Mouse (Mus musculus): ENCODE measurements around the gene Erp29. TPM values are rescaled to one million over a fixed set of nuclear protein-coding genes. Genes with fewer than 3 reads are reported as not detected.

Erp29 gene
- polyA plus RNA-seq, 2 experiments: 161 to 162 TPM

DNA sequence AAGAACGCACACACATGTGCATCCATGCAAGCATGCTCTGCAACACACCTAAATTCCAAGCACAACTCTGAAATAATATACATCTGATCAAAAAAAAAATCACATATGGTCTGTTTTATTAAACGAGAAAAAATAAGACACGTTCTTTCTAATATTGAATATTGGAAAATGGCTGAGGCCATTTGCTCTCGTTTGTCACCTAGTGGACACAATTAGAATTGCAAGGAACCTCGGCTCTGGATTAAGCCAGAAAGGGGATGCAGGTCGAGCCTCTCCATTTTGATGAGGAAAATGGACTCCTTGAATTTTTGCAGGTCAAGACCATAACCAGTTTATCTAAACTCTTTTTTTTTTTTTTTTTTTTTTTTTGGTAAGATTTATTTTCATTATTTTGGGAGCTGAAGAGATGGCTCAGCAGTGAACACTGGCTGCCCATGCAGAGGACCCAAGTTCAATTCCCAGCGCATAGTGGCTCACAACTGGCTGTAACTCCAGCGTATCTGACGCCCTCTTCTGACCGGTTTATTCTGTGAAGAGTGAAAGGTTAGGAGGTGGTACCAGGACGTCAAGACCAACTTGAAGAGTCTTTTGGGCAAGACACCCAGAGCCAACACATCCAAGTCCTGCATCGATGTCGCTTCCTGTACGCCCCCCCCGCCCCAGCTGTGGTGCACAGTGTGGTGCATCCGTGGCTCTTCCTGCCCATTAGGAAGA, 59.5 kb downstream of the Erp29 start:
- 55% methylated on average over 16 of the region's 16 CpGs for WGBS
- Histone ChIP-seq H3K9ac (ENCODE audit: low read depth, low read length, severe bottlenecking) (no peak overlapping the region), H3K27me3 (ENCODE audit: control insufficient read depth, insufficient read depth, low read length) (no peaks in the 10 kb centered on the region), H3K4me2 (replicated peaks; ENCODE audit: low read depth, low read length, severe bottlenecking) (no peak overlapping the region), H3K9me3 (ENCODE audit: control insufficient read depth, low read length) (no peaks in the 10 kb centered on the region), H3K36me3 (ENCODE audit: control insufficient read depth, insufficient read depth, low read length) (no peaks in the 10 kb centered on the region), H3K27ac (replicated peaks; ENCODE audit: low read depth, low read length) (no peak overlapping the region), H3K4me3 (replicated peaks; ENCODE audit: low read length) (no peak overlapping the region), H3K4me1 (ENCODE audit: control insufficient read depth, insufficient read depth, low read length) (peaks cover 5% of the 10 kb centered on the region; the same call in 1 of the 2 replicates)
- no peak for ATAC-seq (ENCODE audit: low FRiP score, low read depth)
- no peak for TF ChIP-seq POLR2A (IDR thresholded peaks at IDR 0.05; ENCODE audit: borderline replicate concordance, extremely low read depth, insufficient read depth, insufficient read length)
- no peak for DNase-seq (ENCODE audit: low spot score)

DNA sequence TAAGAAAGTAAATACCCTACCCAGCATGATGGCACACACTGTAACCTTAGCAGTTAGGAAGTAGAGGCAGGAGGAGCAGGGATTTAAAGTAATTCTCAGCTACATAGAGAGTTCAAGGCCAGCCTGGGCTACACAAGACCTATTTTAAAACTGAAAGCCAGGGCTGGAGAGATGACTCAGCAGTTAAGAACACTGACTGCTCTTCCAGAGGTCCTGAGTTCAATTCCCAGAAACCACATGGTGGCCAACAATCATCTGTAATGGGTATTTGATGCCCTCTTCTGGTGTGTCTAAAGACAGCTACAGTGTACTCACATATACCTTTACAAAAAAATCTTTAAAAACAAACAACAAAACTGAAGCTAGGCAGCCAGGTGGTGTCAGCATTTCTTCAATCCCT, 62.6 kb downstream of the Erp29 start:
- no peak for ATAC-seq (ENCODE audit: low FRiP score, low read depth)
- peaks cover 4% of the 10 kb centered on the region; the same call in 1 of the 2 replicates for H3K4me1 ChIP-seq (ENCODE audit: control insufficient read depth, insufficient read depth, low read length)

DNA sequence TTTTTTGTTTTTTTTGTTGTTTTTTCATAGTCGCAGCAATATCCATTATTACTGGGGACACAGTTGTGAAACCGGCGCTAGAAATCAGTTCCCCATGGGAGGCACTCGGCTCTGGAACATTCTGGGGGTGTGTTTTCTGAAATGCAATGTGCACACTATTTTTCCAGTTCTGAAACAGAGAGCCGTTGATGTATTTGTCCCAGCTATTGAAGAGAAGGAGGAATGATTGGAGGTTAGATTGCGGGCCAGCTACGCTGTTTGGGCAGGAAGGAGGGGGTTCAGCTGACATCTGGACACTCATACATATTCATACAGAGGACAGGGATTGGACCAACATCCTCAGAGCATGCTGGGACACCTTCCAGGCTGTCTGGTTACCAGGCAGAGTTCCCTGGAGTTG, 63.2 kb downstream of the Erp29 start:
- DNase-seq (ENCODE audit: low spot score) (no peak), ATAC-seq (ENCODE audit: low FRiP score, low read depth) (no peak)
- no peak for TF ChIP-seq POLR2A (IDR thresholded peaks at IDR 0.05; ENCODE audit: borderline replicate concordance, extremely low read depth, insufficient read depth, insufficient read length)
- Histone ChIP-seq H3K36me3 (ENCODE audit: control insufficient read depth, insufficient read depth, low read length) (no peaks in the 10 kb centered on the region), H3K4me3 (replicated peaks; ENCODE audit: low read length) (no peak overlapping the region), H3K27me3 (ENCODE audit: control insufficient read depth, insufficient read depth, low read length) (no peaks in the 10 kb centered on the region), H3K4me2 (replicated peaks; ENCODE audit: low read depth, low read length, severe bottlenecking) (no peak overlapping the region), H3K27ac (replicated peaks; ENCODE audit: low read depth, low read length) (no peak overlapping the region), H3K9ac (ENCODE audit: low read depth, low read length, severe bottlenecking) (no peak overlapping the region), H3K9me3 (ENCODE audit: control insufficient read depth, low read length) (no peaks in the 10 kb centered on the region), H3K4me1 (ENCODE audit: control insufficient read depth, insufficient read depth, low read length) (peaks cover 10% of the 10 kb centered on the region; the same call in 1 of the 2 replicates)
- 68% methylated on average over 7 of the region's 7 CpGs for WGBS

More for the DNA sequence above, 62.6 kb downstream of the Erp29 start:
- Histone ChIP-seq H3K36me3 (ENCODE audit: control insufficient read depth, insufficient read depth, low read length) (no peaks in the 10 kb centered on the region), H3K9me3 (ENCODE audit: control insufficient read depth, low read length) (no peaks in the 10 kb centered on the region), H3K4me3 (replicated peaks; ENCODE audit: low read length) (no peak overlapping the region), H3K9ac (ENCODE audit: low read depth, low read length, severe bottlenecking) (no peak overlapping the region), H3K4me2 (replicated peaks; ENCODE audit: low read depth, low read length, severe bottlenecking) (no peak overlapping the region), H3K27ac (replicated peaks; ENCODE audit: low read depth, low read length) (no peak overlapping the region), H3K27me3 (ENCODE audit: control insufficient read depth, insufficient read depth, low read length) (no peaks in the 10 kb centered on the region)
- DNase-seq (ENCODE audit: low spot score): no peak
- no peak for TF ChIP-seq POLR2A (IDR thresholded peaks at IDR 0.05; ENCODE audit: borderline replicate concordance, extremely low read depth, insufficient read depth, insufficient read length)

GRCm38 (mm10) chr5:121387126-121387525, 65.2 kb downstream of the Erp29 start:
- Histone ChIP-seq H3K4me1 (ENCODE audit: control insufficient read depth, insufficient read depth, low read length) (peaks cover 15% of the 10 kb centered on the region; the same call in 1 of the 2 replicates), H3K4me2 (replicated peaks; ENCODE audit: low read depth, low read length, severe bottlenecking) (no peak overlapping the region), H3K9me3 (ENCODE audit: control insufficient read depth, low read length) (no peaks in the 10 kb centered on the region), H3K9ac (ENCODE audit: low read depth, low read length, severe bottlenecking) (no peak overlapping the region), H3K27ac (replicated peaks; ENCODE audit: low read depth, low read length) (no peak overlapping the region), H3K4me3 (replicated peaks; ENCODE audit: low read length) (no peak overlapping the region), H3K27me3 (ENCODE audit: control insufficient read depth, insufficient read depth, low read length) (no peaks in the 10 kb centered on the region), H3K36me3 (ENCODE audit: control insufficient read depth, insufficient read depth, low read length) (peaks cover 7% of the 10 kb centered on the region)
- no peak for TF ChIP-seq POLR2A (IDR thresholded peaks at IDR 0.05; ENCODE audit: borderline replicate concordance, extremely low read depth, insufficient read depth, insufficient read length)
- DNase-seq (ENCODE audit: low spot score) (no peak), ATAC-seq (ENCODE audit: low FRiP score, low read depth) (no peak)
- WGBS: 50% methylated on average over 4 of the region's 4 CpGs

GRCm38 (mm10) chr5:121386120-121386909, 66.0 kb downstream of the Erp29 start:
- TF ChIP-seq POLR2A (IDR thresholded peaks at IDR 0.05; ENCODE audit: borderline replicate concordance, extremely low read depth, insufficient read depth, insufficient read length): no peak
- peaks cover 15% of the 10 kb centered on the region for H3K36me3 ChIP-seq (ENCODE audit: control insufficient read depth, insufficient read depth, low read length)
- no peak overlapping the region for H3K27ac ChIP-seq (replicated peaks; ENCODE audit: low read depth, low read length)
- ATAC-seq (ENCODE audit: low FRiP score, low read depth): no peak
- no peak overlapping the region for H3K9ac ChIP-seq (ENCODE audit: low read depth, low read length, severe bottlenecking)
- WGBS: 32% methylated on average over 22 of the region's 22 CpGs
- no peaks in the 10 kb centered on the region for H3K27me3 ChIP-seq (ENCODE audit: control insufficient read depth, insufficient read depth, low read length)
- H3K9me3 ChIP-seq (ENCODE audit: control insufficient read depth, low read length): no peaks in the 10 kb centered on the region
- H3K4me1 ChIP-seq (ENCODE audit: control insufficient read depth, insufficient read depth, low read length): peaks cover 15% of the 10 kb centered on the region; the same call in 1 of the 2 replicates
- H3K4me2 ChIP-seq (replicated peaks; ENCODE audit: low read depth, low read length, severe bottlenecking): peak overlapping the region; percentile 71
- DNase-seq (ENCODE audit: low spot score): no peak
- peak overlapping the region; percentile 74 for H3K4me3 ChIP-seq (replicated peaks; ENCODE audit: low read length)

Measured in limb, embryonic 14.5 days (tissue).